Mouse (Mus musculus) spleen, adult 2 months (tissue): ENCODE results near the gene Maml3. TPM values are rescaled to one million over a fixed set of nuclear protein-coding genes. Genes with fewer than 3 reads are reported as not detected.

ENCODE experiments used
- DNase-seq, 2 experiments: peaks; one replicate each; pipeline versions ENCODE4 v3.0.0 to v3.0.0-alpha.2; 2012 to 2021; ENCODE audit warnings: low spot score in 2 of 2, low read depth in 1 of 2
- H3K27ac ChIP-seq: fragments of 200-500 bp; 2 replicates; pipeline ENCODE4 v1.5.1; 2012; ENCODE audit warnings: low read length, inconsistent platforms; ENCODE audit not compliant: insufficient read depth
- H3K27me3 ChIP-seq: fragments of 200-500 bp; 2 replicates; pipeline ENCODE4 v1.6.1; 2012; ENCODE audit warnings: mild to moderate bottlenecking, moderate library complexity, low read length, inconsistent platforms; ENCODE audit not compliant: control insufficient read depth, insufficient read depth
- H3K36me3 ChIP-seq: fragments of 200-500 bp; 2 replicates; pipeline ENCODE4 v1.6.1; 2012; ENCODE audit warnings: mild to moderate bottlenecking, low read length, inconsistent platforms; ENCODE audit not compliant: control insufficient read depth, insufficient read depth
- H3K4me1 ChIP-seq: fragments of 200-500 bp; 2 replicates; pipeline ENCODE4 v1.6.1; 2011; ENCODE audit warnings: inconsistent platforms; ENCODE audit not compliant: control insufficient read depth, insufficient read depth, insufficient read length
- H3K4me3 ChIP-seq: fragments of 200-500 bp; 2 replicates; pipeline ENCODE4 v1.5.1; 2011; ENCODE audit warnings: mild to moderate bottlenecking, inconsistent platforms; ENCODE audit not compliant: insufficient read depth, insufficient read length; ENCODE audit errors: extremely low read depth
- CTCF ChIP-seq: fragments of 200-500 bp; IDR thresholded peaks from 2 replicates; pipeline ENCODE4 v1.5.1; 2011; ENCODE audit warnings: mild to moderate bottlenecking, inconsistent platforms; ENCODE audit not compliant: insufficient read depth, insufficient read length, insufficient replicate concordance; ENCODE audit errors: extremely low read depth
- POLR2A ChIP-seq: fragments of 200-500 bp; IDR thresholded peaks from 2 replicates; pipeline ENCODE4 v1.6.1; 2011; ENCODE audit warnings: low read depth, low read length, inconsistent platforms
- WGBS: fragments of 180-500 bp; shearing (Covaris S2); methylation state at CpG from one replicate; pipeline ENCODE4 v1.1.7; 2018; 5-methylcytosine and 5-hydroxymethylcytosine counted together
- polyA plus RNA-seq: library from polyadenylated mRNA; depleted of rRNA; stranded (reverse); fragments of >200 nt; gene quantifications from 2 replicates; pipeline ENCODE4 v1.2.3, GENCODE M21; 2012

Gene Maml3
- polyA plus RNA-seq, 1 experiment: 2.7 TPM

GRCm38 (mm10) chr3:51889776-51890175 lies 215.1 kb downstream of the Maml3 start:
- H3K4me1 ChIP-seq: no peaks in the 10 kb centered on the region
- no peak overlapping the region for H3K27ac ChIP-seq
- no peak for TF ChIP-seq POLR2A
- TF ChIP-seq CTCF: no peak
- H3K27me3 ChIP-seq: no peaks in the 10 kb centered on the region
- no peaks in the 10 kb centered on the region for H3K36me3 ChIP-seq
- H3K4me3 ChIP-seq: no peak overlapping the region
- 91% methylated on average over 5 of the region's 5 CpGs for WGBS
- no peak for DNase-seq

- Histone ChIP-seq H3K4me1 (no peaks in the 10 kb centered on the region), H3K27ac (no peak overlapping the region), H3K4me3 (no peak overlapping the region), H3K36me3 (no peaks in the 10 kb centered on the region), H3K27me3 (no peaks in the 10 kb centered on the region)
- WGBS: 53% methylated on average over 20 of the region's 20 CpGs
- DNase-seq: no peak
- TF ChIP-seq CTCF (no peak), POLR2A (no peak)
Observed at GRCm38 (mm10) chr3:51888662-51889433, 216.0 kb downstream of the Maml3 start.

- DNase-seq: no peak
- no peak for TF ChIP-seq POLR2A
- TF ChIP-seq CTCF: no peak
- Histone ChIP-seq H3K36me3 (no peaks in the 10 kb centered on the region), H3K4me3 (no peak overlapping the region), H3K4me1 (no peaks in the 10 kb centered on the region), H3K27ac (no peak overlapping the region), H3K27me3 (no peaks in the 10 kb centered on the region)
- 13% methylated on average over 8 of the region's 8 CpGs for WGBS
Observed at GRCm38 (mm10) chr3:51888295-51888661, 216.6 kb downstream of the Maml3 start.

GRCm38 (mm10) chr3:51885920-51886319 lies 219.0 kb downstream of the Maml3 start:
- peaks cover 4% of the 10 kb centered on the region; the same call in 1 of the 2 replicates for H3K4me1 ChIP-seq
- no peak overlapping the region for H3K27ac ChIP-seq
- TF ChIP-seq CTCF (no peak), POLR2A (no peak)
- H3K4me3 ChIP-seq: no peak overlapping the region
- DNase-seq: no peak
- no peaks in the 10 kb centered on the region for H3K27me3 ChIP-seq
- H3K36me3 ChIP-seq: no peaks in the 10 kb centered on the region
- 70% methylated on average over 5 of the region's 5 CpGs for WGBS

- TF ChIP-seq CTCF (no peak), POLR2A (no peak)
- DNase-seq: no peak
- Histone ChIP-seq H3K4me1 (peaks cover 4% of the 10 kb centered on the region; the same call in 1 of the 2 replicates), H3K36me3 (no peaks in the 10 kb centered on the region), H3K4me3 (no peak overlapping the region), H3K27ac (no peak overlapping the region), H3K27me3 (no peaks in the 10 kb centered on the region)
- WGBS: 78% methylated on average over 5 of the region's 5 CpGs
Observed at GRCm38 (mm10) chr3:51885487-51885886, 219.4 kb downstream of the Maml3 start.

GRCm38 (mm10) chr3:51881981-51882380 lies 222.9 kb downstream of the Maml3 start:
- peak in 1 of 2 experiments; percentile 8 for DNase-seq
- Histone ChIP-seq H3K27me3 (no peaks in the 10 kb centered on the region), H3K4me3 (no peak overlapping the region), H3K4me1 (peaks cover 4% of the 10 kb centered on the region; the same call in 1 of the 2 replicates), H3K36me3 (no peaks in the 10 kb centered on the region), H3K27ac (no peak overlapping the region)
- TF ChIP-seq CTCF (no peak), POLR2A (no peak)
- WGBS: 6% methylated on average over 10 of the region's 10 CpGs

GRCm38 (mm10) chr3:51881393-51881792 lies 223.5 kb downstream of the Maml3 start:
- no peak for TF ChIP-seq POLR2A
- no peak for TF ChIP-seq CTCF
- H3K27me3 ChIP-seq: no peaks in the 10 kb centered on the region
- H3K4me3 ChIP-seq: no peak overlapping the region
- WGBS: 69% methylated on average over 2 of the region's 2 CpGs
- H3K4me1 ChIP-seq: peaks cover 4% of the 10 kb centered on the region; the same call in 1 of the 2 replicates
- no peaks in the 10 kb centered on the region for H3K36me3 ChIP-seq
- no peak for DNase-seq
- no peak overlapping the region for H3K27ac ChIP-seq
